Mouse (Mus musculus): ENCODE measurements around the gene Cela3b. TPM values are rescaled to one million over a fixed set of nuclear protein-coding genes. Genes with fewer than 3 reads are reported as not detected.

Cela3b gene
- total RNA-seq, 2 experiments from 2014 or later = not detected

DNA sequence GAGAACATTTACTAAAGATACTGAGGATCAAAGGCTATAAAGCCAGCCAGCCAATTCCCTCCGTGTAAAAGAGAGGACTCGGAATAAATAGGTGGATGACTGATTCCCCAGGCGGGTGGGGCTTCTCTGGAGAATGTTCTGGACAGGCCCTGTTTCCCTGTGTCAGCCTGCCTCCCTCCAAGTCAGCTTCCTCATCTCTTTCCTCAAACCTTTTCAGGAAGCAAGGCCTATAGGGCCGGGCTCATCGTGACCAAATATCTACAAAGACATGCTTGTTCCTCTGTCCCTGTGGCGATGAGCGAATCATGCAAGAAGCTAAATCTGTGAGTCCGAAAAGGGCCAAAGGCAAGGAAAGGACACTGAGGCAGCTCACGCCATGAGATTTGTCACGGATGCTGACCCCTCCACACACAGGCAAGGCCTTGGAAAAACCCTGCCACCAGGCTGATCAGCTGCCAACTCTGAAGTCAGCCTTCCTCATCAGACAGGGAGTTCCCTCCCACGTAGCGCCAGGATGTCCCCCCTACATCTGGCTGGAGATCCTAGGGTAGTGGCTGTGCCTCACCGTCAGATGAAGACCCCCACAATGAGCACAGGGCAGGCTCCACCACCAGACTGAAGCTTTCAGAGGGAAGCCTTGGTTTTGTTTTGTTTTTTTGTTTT, 34.9 kb upstream of the Cela3b start:
- intact Hi-C loops (cut with DNase I; ENCODE audit: low total_unique reads) = no loop called here
- no peak for DNase-seq

DNA sequence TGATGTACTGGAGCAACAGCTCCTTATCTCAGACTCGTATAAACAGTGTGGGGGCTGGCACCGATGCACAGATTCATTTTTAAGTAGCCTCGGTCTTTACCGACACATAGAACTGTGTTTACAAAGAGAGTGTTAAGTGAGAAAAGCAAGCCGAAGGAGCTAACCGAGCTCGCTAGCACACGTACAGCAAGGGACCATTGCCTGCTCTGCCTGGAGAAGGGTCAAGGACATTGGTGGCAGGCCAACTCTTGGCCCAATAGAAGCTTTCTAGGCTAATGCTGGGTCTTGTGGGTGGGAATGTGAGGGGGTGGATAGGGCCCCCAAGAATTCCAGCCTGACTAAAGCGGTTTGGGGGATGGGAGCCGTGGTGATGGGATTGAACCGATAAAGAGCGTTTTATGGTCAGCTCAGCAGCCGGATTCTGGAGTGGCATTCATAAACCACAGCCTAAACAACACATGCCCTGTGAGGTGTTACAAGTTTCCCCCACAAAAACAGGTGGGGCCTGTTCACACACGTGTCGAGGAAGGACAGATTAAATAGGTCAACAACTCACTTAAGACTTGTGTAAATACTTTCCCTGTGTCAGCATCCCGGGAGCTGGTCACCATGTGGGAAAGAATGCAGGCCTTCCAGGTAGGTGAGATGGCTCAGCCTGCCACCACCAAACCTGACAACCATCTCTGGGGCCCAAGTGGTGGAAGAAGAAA, 31.8 kb upstream of the Cela3b start:
- intact Hi-C loops (cut with DNase I; ENCODE audit: low total_unique reads) = no loop called here
- DNase-seq = no peak

DNA sequence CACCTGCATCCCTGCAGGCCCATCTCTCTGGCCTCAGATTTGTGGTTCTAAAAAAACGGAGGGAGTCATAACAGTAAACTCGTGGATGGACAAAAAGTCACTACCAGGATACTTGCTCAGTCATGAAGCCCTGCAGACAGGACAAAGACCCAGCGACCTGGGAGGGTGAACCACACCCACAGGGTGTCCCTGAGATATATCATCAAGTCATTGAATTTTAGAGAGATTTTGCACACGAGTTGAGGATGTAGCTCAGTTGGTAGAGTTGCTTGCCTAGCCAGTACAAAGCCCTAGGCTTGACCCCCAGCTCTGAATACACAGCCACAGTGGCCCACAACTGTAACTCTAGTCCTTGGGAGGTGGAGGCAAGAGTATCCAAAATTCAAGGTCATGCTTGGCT, 30.9 kb upstream of the Cela3b start:
- intact Hi-C loops (cut with DNase I; ENCODE audit: low total_unique reads) = no loop called here
- no peak for DNase-seq

DNA sequence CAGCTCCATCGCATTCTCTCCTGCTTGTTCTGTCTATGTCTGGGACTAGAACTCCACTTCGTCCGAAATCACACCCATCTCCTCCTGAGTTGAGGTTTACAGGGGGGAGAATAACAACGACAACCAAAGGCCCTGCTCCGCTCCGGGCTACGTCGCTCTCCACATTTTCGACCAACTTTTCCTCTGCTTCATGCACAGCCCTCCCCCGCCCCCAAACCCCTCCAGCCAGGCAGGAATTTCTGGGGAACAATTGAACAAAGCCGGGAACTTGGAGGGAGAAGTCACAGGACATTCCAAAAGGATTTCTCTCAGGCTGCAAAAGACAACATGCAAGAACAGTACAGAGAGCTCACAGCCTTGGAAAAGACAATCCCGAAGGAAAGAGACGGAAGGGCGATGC, 30.3 kb upstream of the Cela3b start:
- intact Hi-C loops (cut with DNase I; ENCODE audit: low total_unique reads) = no loop called here
- no peak for DNase-seq

DNA sequence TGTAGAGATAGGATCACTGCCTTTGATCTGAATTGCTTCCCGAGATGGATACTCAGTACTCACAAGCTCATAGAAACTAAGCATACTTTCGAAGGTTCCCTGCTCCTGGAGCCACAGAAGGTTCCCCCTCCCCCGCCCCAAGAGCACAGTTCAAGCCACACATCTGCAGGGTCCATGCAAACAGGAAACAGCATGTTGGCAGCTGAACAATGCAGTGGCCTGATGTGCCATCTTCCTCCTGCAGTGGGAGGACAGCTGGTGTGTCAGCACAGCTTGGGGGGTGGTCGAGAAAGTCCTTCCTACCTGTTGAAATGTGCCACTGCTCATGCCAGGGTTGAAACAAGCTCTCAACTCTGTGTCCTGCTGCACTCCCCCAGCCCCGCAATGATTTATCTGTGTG, 28.5 kb upstream of the Cela3b start:
- intact Hi-C loops (cut with DNase I; ENCODE audit: low total_unique reads) = no loop called here
- no peak for DNase-seq

DNA sequence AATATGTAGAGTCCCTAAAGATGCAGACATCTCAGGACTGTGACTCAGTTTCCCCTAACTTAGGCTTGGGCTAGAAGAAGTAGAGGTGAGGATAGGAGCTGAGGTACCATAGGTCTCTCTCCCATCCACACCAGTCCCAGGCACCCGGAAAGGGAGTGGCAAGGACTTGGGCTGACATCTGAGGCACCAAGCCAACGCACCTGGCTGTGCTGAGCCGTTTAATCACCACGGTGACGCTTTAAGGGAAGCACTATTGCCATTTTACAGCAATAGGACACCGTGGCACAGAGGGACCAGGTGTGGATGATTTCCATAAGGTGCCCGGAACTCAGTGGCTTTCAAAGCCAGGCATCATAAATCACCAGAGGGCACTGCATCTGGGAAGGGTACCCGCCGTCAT, 28.0 kb upstream of the Cela3b start:
- intact Hi-C loops (cut with DNase I; ENCODE audit: low total_unique reads) = no loop called here
- DNase-seq = no peak

DNA sequence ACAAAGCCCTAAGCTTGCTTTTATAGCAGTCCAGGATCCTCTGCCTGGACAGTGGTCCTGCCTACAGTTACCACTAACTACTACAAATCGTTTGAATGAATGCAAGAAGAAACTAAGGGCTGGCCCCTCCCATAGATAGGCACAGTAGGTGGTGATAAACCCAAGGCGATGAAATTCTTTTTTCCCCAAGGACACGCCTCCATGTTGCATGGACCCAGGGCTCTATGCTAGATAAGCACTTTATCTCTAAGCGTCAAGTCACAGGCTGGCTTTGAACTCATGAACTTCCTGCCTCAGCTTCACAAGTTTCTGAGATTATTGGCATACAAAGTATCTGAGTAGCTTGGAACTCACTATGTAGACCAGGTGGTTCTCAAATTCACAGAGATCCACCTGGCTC, 27.0 kb upstream of the Cela3b start:
- no peak for DNase-seq
- intact Hi-C loops (cut with DNase I; ENCODE audit: low total_unique reads) = no loop called here

DNA sequence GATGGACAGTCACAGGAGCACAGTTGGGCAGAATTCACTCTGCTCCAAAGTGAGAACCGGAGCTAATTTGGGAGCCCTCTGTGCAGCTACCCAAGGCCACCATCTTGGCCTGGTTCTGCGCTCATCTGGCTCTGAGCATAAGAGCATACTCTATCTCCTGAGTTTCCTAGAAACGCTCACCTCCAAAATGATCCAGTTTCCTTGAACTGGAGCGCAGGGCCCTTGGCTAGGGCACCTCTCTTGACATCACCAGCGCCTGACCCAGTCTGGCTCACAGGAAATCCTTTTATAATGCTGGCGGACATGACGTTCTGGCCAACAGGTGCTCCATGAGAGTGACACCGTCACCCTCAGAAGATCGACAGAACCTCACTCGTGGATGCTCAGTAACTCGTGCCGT, 26.2 kb upstream of the Cela3b start:
- intact Hi-C loops (cut with DNase I; ENCODE audit: low total_unique reads) = no loop called here
- DNase-seq = no peak

DNA sequence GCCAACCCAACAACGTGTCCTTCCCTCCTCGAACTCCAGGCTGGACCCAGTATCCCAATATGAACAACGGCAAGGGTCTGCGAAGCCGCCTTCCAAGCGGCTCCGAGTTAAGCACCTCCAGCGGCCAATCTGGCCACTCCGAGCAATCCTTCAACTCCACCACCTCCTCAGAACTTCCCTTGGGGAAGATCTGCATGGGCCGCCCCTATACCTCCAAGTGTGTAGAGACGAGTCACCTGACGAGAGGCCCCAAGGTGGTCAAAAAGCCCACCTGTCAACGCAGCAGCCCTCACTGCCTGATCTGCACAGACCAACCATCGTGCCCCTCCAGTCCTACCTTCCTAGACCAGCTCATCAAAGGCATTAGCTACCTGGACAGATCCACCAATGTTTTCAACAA, 24.2 kb upstream of the Cela3b start:
- intact Hi-C loops (cut with DNase I; ENCODE audit: low total_unique reads) = no loop called here
- no peak for DNase-seq

DNA sequence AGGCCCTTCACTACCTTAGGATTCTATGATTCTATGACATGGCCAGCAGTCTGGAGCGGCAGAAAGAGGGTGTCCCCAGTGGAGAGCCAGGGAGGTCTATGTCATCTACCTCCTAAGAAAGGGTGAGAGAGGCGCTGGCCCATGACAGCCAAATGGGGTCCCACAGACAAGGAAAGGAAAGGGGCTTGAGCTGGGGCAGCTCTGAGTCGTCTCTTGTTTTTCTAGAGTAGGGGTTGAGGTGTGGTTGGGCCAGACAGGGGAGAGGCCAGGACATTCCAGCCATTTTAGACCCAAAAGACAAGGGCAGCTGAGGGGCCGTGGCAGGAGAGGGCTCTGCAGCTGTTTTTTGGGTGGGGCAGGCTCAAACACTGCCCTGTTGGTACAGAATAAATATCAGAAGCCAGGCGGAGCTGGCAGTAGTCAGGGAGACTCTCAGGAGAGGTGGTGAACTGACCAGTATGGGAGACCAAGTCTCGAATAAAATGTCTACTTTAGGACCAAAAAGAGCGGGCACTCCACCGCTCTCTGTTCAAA, 23.0 kb upstream of the Cela3b start, which contains the start of gene 1700013G24Rik:
Gene 1700013G24Rik (plus strand): TSS at position 51 of the 534 bp plus-strand sequence.
- no peak for DNase-seq
- intact Hi-C loops (cut with DNase I; ENCODE audit: low total_unique reads) = no loop called here

DNA sequence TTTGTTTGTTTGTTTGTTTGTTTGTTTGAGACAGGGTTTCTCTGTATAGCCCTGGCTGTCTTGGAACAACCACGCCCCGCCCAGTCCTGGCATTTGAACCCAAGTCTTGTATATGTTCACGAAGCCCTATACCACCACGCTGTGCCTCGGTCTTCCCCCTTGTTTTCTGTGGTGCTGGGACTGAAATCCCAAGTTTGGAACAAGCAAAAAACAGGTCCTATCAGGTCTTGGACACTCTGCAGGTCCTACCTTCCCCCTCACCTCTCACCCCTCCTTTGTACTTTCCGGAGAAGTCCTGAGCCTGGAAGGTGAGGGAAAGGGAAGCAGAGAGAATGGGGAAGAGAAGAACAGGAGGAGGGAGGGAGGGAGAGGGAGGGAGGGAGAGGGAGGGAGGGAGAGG, 21.9 kb upstream of the Cela3b start:
- no peak for DNase-seq
- intact Hi-C loops (cut with DNase I; ENCODE audit: low total_unique reads) = no loop called here

DNA sequence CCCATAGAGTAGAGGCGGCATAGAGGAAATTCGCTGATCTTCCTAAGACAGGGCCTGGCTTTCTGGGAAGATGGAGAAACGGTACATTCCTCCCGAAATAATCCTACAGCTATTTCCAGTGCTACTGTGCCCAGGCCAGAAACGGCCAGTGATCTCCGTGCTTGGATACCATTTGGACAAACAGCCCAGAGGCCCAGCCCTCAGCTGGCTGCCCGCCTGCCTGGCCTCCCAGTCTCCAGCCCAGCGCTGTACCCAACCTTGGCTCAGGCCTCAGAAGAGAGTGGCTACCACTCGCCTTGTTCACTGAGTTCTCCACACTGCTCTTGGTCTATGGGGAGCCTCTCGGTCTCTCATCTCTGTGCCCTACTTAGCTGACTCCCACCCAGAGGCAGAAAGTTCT, 19.4 kb upstream of the Cela3b start:
- peak; percentile 58 for DNase-seq
- intact Hi-C loops (cut with DNase I; ENCODE audit: low total_unique reads) = no loop called here

DNA sequence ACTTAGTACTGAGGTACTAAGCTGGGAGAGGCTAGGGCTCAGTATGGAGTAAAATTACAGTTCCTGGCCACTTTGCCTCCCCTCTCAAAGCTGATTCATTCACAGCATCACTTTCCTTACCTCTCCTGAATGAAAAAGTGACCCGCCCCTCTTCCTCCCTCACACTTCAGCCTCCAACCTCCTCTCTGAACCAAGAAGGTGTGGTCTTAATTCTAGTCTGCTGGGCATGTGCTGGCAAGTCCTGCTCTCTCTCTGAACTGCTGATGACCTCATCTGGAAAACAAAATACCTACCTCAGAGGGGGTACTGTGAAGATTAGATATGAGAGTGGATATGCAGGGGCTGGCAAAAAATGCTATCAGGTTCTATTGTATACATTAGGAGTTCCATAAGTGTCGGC, 18.8 kb upstream of the Cela3b start:
- intact Hi-C loops (cut with DNase I; ENCODE audit: low total_unique reads) = no loop called here

DNA sequence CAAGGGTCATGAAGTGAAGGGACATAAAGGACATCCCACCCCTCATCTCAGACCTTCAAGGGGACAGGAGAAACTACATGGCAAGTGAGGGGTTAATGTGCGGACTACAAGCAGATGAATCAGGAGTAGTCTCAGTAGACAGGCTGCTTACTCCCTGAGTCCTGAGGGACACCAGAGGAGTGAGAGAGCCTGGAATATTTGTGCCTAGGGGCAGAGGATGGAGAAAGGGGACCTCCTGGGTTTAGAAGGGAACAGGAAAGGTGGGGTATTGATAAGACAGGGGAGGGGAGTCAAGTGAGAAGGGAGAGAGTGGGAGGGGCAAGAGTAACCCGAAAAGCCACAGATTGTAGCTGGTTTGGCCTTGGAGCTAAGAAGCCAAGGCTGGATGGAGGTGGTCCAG, 18.3 kb upstream of the Cela3b start:
- no peak for DNase-seq
- intact Hi-C loops (cut with DNase I; ENCODE audit: low total_unique reads) = no loop called here

More for the DNA sequence above, 18.8 kb upstream of the Cela3b start:
- DNase-seq = no peak

DNA sequence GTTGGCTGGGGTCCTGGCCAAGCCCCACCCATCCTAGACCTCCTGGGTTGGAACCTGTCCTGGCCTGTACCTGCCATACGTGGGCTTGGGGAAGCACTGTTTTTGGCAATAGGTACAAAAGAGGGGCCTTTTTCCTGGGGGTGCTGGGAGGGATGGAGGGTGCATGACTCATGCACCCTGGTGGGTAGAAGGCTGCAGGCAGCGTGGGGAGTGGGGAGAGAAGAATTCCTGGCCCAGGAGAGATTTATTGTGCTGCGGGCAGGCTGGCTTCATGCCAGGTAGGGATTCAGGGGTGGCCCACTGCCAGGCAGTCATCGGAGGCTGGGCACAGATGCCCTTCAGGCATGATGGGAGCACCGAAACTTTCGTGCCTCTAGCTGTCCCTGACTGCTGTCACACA, 17.9 kb upstream of the Cela3b start:
- DNase-seq = peak; percentile 48
- intact Hi-C loops (cut with DNase I; ENCODE audit: low total_unique reads) = no loop called here

DNA sequence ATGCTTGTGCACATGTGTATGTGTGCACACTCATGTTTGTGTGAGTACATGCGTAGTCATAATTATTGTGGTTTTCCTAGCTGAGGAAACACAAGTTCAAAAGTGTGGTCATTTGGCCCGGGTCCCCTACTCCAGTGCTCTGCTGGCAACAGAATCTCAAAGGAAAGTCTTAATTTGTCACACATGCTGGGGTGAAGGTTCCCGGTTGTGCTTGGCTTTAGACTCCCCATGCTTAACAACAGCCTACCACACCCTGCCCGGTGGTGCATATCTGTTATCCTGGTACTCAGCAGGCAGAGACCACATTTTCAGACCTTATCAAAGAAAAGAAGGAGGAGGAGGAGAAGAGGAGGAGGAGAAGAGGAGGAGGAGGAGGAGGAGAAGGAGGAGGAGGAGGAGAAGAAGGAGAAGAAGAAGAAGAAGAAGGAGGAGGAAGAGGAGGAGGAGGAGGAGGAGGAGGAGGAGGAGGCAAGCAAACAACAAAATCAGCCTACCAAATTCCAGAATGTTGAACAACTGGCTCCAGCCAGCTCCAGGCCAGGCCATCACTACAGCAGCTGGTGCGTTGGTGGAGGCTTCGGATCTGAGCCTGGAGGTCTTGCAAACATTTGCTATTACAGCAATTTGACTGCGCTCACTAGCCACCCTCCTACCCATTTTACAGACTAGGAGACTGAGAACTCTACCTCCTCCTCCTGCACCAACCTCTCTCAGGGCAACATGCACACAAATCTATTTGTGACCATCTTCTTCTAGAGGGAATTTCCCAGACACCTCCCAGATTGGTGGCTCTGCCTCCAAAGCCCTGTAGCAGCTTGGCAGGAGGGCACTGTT, 17.2 kb upstream of the Cela3b start:
- intact Hi-C loops (cut with DNase I; ENCODE audit: low total_unique reads) = no loop called here
- DNase-seq = peak; percentile 31

DNA sequence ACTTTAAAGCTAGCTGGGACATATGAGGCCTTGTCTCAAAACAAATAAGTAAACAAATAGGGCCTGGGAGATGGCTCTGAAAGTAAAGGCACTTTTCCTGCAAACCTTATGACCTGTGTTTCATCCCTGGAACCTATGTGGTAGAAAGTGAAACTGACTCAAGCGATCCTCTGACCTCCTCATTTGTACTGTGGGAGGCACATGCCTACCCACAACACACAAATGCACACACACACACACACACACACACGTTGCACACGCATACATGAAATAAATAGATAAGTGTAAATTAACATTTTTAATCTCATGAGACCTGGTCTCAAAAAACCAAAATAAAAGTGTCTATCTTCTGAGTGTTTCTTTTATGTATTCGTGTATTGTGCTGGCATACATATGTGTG, 15.5 kb upstream of the Cela3b start:
- no peak for DNase-seq
- intact Hi-C loops (cut with DNase I; ENCODE audit: low total_unique reads) = no loop called here

DNA sequence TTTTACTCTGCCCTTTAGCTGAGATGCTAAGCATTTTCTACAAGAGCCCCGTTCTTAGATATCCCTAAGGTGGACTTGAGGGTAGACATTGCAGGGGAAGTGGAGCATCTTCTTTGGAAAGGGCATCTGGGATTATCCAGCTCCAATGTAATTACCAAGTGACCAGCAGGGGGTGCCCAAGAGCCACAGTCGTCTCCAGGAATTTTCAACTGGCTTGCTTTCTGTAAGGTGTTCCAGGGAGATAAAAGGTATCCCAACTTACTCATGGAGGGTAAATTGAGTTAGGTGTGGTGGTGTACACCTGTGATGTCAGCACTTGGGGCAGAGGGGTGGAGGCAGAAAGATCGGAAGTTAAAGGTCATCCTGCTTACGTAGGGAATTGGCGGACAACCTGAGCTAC, 13.3 kb upstream of the Cela3b start:
- intact Hi-C loops (cut with DNase I; ENCODE audit: low total_unique reads) = loop anchor here (5.0 kb wide), 2 partner anchors 74 to 99 kb away; no protein-coding TSS in a partner anchor
- DNase-seq = peak; percentile 61

DNA sequence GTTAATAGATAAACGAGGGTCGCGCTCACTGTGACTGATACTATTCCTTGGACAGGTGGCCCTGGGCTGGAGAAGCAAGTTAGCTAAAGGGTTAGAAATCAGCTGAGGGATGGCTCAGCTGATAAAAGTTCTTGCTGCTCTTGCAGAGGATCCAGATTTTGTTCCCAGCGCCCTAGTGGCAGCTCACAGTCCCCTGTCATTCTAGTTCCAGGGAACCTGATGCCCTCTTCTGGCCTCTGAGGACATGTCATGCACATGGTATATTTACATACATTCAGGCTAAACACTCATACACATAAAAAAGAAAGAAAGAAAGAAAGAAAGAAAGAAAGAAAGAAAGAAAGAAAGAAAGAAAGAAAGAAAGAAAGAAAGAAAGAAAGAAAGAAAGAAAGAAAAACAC, 11.0 kb upstream of the Cela3b start:
- intact Hi-C loops (cut with DNase I; ENCODE audit: low total_unique reads) = loop anchor here (5.0 kb wide), 2 partner anchors 76 to 101 kb away; no protein-coding TSS in a partner anchor
- DNase-seq = no peak

DNA sequence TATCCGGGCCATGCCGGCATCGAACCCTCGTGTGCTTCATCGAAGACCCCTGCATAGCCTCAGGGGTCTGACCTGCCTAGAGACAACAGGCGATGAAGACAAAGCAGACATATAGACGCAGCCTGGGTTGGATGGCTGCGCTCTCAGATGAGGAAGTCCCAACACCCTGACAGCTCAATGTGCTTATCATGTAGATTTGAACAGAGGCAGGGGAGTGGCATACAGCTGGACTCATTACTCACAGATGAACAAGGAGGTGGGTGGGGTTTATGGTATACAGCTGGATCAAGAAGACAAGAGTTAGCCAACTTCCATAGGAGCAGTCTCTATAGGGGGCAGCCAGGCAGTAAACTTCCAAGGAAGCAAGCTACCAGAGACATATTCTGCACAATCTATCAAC, 8.5 kb upstream of the Cela3b start:
- intact Hi-C loops (cut with DNase I; ENCODE audit: low total_unique reads) = no loop called here
- no peak for DNase-seq

Data from gastrocnemius, postnatal 14 days (tissue).